Mouse (Mus musculus): ENCODE data around the gene Atxn2.

DNA sequence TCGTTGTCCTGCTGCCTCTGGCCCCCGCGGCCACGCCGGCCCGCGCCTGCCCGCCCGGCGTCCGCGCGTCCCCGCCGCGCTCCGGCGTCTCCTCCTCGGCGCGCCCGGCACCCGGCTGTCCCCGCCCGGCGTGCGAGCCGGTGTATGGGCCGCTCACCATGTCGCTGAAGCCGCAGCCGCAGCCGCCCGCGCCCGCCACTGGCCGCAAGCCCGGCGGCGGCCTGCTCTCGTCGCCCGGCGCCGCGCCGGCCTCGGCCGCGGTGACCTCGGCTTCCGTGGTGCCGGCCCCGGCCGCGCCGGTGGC, 743 bp downstream of the Atxn2 start:
- no peak for TF ChIP-seq HCFC1 (IDR thresholded peaks at IDR 0.05; ENCODE audit: borderline replicate concordance, insufficient read depth, low read length)
- TF ChIP-seq CHD2 (IDR thresholded peaks at IDR 0.05; ENCODE audit: low read depth, low read length): no peak
- no peak for TF ChIP-seq MAFK (IDR thresholded peaks at IDR 0.05; ENCODE audit: insufficient read depth, low read depth, low read length)
